Mouse (Mus musculus) thymus, adult 18-20 months (tissue): Measurements from ENCODE around the gene Cdkn1c.

Source experiments
- DNase-seq, 2 experiments: peaks; one replicate each; pipeline ENCODE4 v3.0.0; 2022; ENCODE audit warnings: mixed read lengths in 2 of 2

The Cdkn1c gene

DNA sequence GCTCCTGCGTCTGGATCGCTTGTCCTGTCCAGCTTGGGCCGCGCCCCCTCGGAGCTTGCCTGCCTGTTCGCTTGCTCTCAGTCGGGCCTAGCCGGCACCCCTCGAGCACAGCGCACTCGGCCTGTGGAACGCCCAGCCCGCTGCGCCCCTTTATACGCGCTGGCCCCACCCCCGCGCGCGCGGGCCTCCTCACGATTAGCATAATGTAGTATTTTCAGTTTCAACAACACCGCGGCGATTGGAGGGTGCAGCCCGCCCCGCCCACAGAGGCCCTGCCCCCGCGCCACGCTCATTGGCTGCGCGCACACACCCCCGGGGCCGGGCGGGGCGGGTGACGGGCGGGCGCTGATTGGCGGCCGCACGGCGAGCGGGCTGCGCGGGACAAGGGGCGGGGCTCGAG lies at the start of gene Cdkn1c:
Gene Cdkn1c, minus strand, starts transcription at position 177 of the 400 bp plus-strand sequence.
- DNase-seq = peak; percentile 76 to 81

DNA sequence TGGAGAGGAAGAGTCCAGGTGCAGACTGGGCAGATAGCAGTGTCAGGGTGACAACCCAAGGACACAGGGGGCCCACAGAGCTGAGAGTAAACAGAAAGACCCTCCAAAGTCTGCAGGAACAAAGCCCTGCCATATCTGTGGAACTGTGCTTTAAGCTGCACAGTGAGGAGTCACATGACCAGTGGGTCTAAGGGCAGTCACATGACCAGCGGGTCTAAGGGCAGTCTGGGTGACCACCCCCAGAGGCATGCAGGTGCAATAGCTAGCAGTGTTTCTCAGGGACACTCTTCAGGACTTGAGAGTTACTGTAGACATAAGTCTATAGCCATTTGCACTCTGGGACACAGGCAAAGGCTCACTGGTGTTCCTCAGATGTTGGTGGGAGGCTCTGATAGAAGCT lies 48.7 kb upstream of the Cdkn1c start:
- no peak for DNase-seq

DNA sequence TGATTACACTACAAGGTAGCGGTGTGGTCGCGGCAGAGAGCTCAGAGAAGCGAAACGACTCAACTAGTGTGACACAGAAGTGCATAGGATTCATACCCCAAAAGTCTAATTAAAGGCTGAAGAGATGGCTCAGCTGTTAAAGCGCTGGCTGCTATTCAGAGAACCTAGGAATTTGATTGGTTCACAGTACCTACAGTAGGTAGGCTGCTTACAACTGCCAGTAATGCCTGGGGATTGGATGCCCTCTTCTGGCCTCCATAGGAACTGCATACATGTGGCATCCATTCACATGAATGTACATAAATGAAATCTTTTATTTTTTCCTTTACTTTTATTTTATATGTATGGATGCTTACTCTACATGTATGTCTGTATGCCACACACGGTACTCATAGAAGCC lies 45.8 kb upstream of the Cdkn1c start:
- peak in 1 of 2 experiments; percentile 14 for DNase-seq

DNA sequence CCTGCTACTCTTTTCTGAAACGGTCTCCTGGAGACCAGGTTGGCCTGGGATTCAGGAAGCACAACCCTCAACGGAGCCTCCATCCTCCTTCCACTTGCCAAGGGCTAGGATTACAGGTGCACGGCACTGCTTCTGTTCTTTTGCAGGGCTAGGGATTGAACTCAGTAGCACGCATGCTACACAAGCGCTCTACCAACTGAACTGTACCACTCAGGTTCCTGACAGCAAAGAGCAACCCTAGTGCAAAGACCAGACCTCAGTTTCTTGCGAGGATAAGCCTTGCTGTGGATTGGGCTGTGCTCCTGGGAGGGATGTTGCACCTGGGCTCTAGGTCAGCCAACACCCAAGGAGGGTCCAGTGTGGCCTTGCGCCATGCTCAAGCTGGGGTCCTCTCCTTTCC lies 45.4 kb upstream of the Cdkn1c start:
- no peak for DNase-seq

DNA sequence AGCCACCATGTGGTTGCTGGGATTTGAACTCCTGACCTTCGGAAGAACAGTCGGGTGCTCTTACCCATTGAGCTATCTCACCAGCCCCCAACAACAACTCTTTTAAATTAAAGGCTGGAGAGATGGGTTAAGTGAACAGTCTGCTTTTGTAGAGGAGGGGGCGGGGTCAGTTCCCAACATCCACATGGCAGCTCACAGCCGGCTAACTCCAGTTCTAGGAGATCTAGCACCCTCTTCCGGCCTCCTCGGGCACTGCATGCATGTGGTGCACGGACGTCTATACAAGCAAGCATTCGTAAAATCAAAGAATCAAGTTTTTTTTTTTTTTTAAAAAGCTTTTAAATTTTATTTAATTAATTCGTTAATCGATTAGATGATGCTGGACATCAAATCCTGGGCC lies 45.0 kb upstream of the Cdkn1c start:
- peak; percentile 44 to 58 for DNase-seq

DNA sequence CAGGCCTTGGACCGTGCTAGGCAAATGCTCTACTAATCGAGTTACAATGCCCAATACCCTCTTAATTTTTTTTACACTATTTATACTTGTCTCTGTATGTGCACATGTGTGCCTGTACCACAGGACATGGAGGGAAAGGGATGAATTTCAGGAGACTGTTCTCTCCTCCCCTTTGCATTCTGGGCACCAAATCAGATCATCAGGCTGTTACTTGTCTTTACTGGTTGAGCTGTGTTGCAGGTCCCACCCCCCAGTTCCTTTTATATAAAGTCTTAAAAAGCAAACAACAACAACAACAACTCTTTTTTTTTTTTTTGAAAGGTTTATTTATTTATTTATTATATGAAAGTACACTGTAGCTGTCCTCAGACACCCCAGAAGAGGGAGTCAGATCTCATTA lies 44.6 kb upstream of the Cdkn1c start:
- DNase-seq = no peak

DNA sequence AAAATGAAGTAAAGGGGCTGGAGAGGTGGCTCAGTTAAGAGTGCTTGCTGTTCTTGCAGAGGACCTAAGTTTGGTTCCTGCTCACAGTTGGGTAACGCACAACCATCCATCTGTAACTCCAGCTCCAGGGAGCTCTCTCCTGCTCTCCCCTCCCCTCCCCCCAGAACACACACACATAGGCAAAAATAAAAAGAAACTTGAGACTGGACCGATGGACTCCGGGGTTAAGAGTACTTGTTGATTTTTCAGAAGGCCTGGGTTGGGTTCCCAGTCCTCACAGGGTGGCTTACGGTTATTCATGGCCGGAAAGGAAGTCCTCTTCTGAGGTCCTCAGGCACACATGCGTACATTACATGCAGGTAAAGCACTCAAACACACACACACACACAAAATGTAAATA lies 43.1 kb upstream of the Cdkn1c start:
- DNase-seq = no peak

DNA sequence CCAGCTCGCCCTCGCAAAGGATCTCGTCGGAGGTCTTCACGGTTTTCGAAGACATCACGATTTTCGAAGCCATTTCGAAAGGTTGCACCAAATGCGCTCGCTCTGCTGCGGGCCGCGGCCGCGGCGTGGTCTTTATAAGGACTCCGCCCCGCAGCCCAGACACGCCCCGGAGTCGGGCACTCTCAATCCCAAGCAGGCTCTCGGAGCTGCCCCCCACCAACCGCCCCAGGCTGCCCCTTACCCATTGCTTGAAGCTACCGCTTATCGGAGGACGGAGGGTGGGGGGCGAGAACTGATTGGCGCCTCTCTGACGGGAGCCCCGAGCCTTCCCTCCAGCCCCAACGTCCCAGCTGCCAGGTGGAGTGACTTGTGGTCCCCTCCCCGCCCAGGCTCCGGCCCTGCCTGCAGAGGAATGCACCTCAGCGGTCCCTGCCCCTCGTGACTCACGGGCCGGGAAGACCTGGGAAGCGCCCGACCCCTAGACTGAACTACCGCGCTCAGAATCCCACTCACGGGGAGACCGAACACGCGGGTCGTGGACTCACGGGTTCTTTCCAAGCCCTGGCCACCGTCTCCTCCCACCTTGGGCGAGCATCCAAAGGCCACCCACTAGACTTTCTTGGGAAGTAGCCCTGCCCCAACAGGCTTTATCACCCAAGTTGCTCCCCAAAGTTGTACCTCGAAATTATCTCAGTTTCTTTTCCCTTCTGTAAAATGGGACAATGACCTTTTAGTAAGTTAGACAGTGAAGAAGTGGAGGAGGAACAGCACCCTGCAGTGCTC lies 41.8 kb upstream of the Cdkn1c start, which contains the start of gene Phlda2:
Gene Phlda2, minus strand, starts transcription at position 733 of the 783 bp plus-strand sequence.
- DNase-seq = no peak

DNA sequence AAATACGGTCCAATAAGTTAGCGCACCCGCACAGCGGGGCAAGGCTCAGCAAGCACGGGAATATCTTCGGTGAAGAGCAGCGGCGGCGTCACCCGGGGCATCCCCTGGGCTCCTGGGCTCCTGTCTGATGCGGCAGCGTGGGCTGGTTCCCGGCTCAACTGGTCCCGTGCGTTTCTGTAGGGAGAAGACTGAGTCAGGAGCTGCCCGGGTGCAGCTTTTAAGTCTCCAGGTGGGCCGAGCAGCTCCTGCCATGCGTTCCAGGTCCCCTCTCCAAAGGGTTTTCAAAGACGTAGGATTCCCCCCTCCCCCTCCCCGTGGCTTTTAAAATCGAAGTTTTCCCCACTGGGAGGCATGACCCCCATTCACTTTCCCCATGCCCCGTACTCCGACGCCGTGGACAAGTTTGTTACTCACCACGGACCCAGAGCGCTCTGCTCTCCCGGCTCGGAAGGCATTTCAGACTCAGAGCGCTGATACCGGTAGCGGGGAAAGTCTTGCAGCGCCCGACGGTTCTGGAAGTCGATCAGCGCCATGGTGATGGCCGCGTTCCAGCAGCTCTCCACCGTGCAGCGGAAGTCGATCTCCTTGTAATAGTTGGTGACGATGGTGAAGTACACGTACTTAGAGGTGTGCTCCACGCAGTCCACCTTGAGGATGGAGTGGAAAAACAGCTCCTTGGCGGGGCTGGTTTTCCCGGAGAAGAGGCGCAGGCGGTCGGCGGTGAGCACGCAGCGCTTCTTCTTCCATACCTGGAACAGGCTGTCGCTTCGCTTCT lies 41.0 kb upstream of the Cdkn1c start:
- DNase-seq = no peak

DNA sequence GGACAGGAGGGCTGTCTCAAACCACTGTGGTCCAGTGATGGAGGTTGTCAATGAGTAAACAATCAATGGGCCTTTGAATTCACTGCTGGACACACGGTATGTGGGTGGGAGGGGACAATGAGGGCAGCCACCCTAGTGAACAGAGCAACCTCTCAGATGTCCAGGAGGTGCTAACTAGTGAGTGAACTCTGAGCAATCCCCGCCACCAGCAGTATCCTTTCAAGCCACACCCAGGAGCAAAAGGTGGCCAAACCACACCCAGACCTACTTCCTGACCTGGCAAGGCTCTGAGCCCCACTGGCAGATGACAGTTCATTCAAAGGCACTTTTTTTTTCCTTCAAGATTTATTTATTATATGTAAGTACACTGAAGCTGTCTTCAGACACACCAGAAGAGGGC lies 40.1 kb upstream of the Cdkn1c start:
- no peak for DNase-seq

DNA sequence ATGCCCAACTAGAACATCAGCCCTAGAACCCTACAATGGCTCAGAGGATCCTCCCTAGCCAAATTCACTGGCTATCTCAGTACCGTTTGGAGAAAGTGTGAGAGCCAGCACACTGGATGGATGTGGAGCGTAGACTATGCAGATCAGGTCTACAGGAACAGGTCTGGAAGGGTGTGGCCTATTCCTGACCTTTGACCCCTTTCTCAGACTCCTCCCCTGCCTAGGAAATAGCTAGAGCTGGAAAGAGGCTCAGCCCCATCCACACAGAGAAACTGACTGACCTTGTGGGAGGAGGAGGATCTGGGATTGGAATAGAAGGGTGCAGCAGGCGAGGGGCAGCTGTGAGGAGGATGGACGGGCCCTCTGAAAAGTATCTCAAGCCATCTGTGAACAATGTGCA lies 37.7 kb upstream of the Cdkn1c start:
- no peak for DNase-seq

DNA sequence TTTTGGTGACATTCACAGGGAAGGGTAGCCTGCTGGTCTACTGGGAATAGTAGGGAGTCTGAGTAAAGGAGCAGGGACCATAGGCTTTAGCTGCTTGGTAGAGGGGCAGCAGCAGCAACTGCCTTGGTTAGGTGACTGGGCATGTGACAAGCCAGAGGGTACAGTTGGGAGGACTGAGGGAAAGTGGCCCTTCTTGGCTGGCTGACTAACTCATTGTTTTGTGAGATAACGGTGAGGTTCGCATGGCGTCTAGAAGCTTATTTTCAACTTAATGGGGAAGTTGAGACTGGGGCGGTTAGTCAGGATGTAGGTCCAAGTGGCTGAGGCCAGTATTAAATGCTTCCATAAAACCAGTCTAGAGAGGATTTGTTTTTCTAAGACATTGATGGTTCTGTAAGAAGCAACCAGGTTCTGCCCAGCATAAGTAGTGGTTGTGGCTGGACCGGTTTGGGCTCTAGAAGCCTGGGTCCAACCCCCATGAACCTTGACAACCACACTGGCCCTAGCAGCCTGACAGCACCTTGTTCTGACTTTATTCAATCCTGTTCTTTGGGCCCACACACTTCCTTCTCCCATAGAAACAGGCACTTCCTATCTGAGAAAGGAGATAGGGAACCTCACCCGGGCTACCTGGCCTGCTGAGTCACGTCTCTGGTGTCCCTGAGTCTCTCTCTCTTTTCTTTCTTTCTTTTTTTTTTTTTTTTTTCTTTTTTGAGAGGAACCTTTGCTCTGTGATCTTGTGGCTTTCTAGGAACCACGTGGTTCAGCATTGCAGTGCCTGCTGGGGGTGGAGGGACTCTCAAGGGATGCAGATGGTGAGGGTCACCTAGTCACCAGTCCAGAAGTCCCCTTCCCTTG lies 34.5 kb upstream of the Cdkn1c start:
- no peak for DNase-seq

DNA sequence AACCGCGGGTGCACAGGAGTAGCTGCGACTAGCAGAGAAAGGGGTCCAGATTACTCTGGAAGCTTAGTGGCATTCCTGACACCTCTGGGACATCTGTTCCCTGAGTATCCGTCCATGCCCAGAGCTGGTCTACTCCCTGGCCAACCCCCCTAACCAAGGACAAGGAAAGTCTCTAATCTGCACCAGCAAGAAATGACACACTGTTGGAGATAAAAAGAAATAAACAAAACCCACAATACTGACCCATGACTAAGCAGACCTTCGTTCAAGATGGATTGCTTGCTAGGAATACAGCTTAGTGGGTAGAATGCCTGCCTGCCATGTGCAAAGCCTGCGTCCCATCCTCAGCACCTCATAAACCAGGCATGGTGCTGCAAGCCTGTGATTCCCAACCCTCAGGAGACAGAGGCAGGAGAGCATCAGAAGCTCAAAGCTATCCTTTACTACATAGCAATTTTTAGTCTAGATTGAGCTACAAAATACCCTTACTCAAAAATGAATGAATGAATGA lies 32.8 kb upstream of the Cdkn1c start:
- no peak for DNase-seq

DNA sequence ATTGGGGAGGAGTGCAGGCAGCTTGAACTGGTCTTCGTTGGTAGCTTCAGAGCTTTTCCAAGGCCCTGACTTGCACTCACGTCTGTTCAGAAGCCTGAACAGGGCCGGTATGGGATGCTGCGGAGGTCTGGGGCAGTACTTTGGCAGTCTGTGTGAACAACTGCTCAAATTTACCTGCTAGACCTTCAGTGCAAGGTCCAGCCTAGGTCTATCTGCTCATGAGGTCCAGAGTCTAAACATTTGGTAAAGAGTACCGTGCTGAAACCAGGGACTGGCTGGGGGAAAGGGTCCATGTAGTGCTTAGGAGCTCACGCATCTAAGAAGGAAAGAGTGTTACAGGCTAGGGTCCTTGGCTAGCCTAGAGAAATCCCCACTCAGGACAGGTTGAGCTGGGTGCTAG lies 28.9 kb upstream of the Cdkn1c start:
- DNase-seq = no peak

DNA sequence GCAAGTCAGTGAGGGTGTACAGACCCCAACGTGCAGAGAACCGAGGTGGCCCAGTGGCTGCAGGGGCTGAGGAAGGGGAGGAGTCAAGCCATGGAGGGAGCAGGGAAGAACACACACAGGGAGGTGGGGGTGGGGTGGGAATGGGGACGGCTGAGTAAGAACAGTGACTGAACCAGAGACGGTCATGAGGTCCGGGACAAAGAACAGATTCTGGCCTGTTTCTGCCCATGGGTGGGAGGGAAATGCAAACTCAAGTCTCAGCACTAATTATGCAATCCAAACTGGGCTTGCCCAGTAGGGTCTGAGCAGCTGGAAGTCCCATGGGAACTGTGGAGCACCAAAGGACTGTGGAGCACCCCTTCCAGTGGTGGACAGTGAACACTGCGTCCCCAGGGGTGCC lies 21.7 kb upstream of the Cdkn1c start:
- DNase-seq = no peak

DNA sequence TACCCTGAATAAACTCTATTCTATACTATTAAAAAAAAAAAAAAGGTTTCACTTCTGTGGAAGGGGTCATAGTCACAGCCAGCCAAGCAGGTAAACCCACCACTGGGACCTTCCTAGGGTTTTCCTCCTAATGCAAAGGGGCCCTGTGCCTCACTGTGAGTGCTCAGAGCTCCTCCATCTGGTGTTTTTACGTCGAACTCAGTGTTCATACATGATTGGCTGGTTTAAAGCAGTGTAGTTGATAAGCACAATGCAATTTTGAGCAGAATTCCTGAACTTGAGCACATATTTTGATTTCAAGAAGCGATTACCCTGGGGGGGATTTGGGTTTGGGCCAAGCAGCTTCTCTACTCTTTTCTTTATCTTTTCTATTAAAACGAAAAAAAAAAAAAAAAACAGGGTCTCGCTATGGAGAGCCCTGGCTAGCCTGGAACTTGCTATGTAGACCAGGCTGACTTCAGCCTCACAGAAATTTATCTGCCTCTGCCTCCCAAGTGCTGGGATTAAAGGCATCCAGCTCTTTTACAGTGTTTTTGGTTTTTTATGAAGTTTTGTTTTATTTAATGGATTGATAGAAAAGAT lies 21.0 kb upstream of the Cdkn1c start:
- no peak for DNase-seq

DNA sequence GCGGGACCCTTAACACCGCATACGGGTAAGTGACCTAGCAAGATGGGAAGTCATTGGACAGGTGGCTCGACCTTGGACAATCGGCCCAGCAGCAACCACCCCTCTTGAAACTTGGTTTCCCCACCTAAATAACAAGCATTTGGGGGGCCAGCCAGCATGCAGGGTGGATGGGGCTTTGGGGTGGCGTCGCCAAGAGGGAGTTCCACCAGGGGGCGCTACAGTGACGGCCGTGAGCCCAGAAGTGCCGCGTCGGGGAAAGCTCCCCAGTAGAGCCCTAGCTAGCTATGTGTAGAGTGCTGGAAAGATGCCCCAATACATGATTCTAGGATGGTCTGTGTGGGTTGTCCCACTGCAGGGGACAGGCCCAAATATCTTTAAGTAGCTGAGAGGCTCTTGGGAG lies 19.6 kb upstream of the Cdkn1c start:
- DNase-seq = no peak

DNA sequence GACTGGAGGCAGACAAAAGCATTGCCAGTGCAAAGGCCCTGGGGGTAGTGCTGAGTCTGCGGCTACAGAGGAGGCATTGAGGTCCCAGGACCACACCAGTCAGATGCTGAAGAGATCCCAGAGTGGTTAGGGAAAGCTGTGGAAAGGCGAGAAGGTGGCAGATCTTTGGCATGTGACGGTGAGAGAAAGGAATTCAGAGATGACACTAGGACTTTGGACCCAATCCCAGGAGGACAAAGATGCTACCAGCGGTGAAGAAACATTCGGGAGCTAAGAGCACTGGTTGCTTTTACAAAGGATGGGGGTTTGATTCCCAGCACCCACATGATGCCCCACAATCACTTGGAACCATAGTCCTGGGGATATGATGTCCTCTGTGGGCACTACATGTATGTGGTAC lies 16.9 kb upstream of the Cdkn1c start:
- DNase-seq = no peak

DNA sequence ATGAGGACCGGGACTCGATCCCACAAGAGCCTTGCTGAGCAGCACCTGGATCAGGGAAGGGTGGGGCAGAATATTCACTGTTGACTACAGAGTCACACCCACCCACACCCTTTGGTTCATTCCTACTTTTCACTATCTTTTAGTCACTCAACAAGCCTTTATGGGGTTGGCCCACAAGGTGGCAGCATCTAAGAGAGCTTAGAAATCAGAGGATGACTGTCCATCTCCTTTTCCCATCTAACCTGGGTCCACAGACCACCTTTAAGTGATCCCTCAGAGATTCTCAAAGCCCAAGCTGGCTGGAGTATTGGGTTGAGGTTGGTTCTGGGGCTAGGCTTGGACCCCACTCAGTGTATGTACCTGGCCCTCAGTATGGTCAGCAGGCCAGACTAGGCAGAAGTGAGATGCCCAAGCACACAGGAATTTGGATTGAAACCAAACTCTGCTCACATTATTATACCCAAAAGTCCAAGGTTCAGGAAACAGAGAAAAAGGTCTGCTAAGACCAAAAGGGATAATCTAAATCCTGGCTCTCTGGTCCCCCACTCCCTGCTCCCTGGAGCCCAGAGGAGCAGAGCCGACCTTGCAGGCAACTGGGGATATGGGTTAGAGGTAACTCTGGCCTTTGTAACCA lies 16.0 kb upstream of the Cdkn1c start:
- no peak for DNase-seq

DNA sequence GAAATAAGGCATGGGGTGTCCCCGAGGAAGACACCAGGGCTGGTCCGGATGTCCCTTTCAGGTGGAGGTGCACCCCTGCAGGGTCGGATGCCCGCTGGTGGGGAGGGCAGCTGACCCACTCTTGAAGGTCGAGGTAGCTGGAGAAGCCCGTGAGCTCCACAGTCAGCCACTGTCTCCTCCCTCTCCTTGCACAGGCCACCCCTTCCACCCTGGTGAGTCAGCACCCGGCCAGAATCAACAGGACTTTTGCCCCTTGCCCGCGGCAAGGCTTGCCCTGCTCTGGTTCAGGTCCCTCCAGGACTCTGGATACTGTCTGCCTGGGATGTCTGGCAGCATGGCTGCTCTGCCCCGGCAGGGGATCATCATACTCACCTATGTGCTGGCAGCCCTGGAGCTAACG lies 15.0 kb upstream of the Cdkn1c start:
- no peak for DNase-seq

DNA sequence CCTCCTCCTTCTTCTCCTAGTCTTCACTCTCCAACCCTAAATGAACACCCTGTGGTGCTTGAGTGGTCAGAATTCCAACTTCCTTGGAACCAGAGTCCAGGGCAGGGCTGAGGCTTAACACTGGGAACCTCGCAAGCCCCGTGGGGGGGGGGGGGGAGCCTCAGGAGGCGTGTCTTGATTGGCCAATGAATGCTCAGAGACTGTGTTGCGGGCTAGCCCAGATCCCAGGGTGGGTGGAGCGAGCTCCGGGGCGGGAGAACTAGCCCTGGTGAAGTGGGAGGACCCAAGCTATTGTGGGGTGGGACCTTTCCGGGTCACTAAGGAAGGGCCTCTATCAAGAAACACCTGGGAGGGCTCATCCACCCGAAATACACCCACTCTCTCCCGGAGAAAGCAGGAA lies 14.0 kb upstream of the Cdkn1c start:
- no peak for DNase-seq
